Mouse (Mus musculus): Measurements from ENCODE around the gene Gm4141.
"Not testable (repeated sequence)": the region's sequence is repeated elsewhere in the genome, so short reads cannot be mapped to it uniquely, and the experiment has no call there.

The Gm4141 gene

DNA sequence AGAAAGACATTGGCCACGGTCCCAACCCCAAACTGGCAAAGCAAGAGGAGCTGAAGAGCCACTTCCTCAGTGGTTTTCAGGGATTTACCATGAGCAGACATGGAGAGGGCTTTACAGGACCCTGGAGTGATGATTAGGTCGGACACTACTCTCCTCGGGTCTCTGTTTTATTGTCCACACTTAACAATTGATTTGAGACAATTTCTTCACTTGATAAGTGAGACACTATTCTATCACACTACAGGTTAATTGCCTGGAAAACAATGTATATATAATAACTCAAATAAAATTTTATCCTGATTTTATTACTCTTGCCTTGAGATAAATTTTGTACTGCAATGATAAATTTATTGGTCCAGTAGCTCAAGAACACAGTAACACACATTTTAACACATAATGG is at the start of gene Gm4141:
TSS of gene Gm4141 (minus strand) at position 101 of the 400 bp plus-strand sequence.
- in situ Hi-C loops (cut with MboI, MseI) = not testable (repeated sequence)

DNA sequence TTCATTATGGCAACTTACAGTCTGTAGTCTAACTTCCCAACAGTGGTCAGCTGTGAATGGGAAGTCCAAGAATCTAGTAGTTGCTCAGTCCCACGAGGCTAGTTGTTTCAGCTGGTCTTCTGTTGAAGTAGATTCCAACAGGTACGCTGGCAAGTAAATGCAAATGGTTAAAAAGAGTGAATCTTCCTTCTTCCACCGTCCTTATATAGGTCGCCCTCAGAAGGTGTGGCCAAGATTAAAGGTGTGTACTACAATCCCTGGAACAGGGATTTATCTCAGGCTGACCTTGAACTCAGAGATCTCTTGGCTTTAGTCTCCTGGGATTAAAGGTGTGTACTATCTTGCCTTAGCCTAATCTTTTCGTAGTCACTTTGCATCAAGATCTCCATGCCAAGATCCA is 22.9 kb upstream of the Gm4141 start, which contains the start of gene Gm4513:
TSS of gene Gm4513 (minus strand) at position 101 of the 400 bp plus-strand sequence.
- in situ Hi-C loops (cut with MboI, MseI) = not testable (repeated sequence)

DNA sequence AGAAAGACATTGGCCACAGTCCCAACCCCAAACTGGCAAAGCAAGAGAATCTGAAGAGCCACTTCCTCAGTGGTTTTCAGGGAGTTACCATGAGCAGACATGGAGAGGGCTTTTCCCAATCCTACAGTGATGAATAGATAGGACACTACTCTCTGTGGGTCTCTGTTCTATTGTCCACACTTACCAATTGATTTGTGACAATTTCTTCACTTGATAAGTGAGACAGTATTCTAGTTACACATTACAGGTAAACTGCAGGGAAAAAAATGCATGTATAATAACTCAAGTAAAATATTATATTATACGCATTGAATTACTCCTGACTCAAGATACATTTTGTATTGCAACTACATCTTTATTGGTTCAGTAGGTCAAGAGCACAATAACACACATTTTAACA is 30.4 kb downstream of the Gm4141 start, which contains the start of gene Gm5726:
TSS of gene Gm5726 (minus strand) at position 101 of the 400 bp plus-strand sequence.
- in situ Hi-C loops (cut with MboI, MseI) = not testable (repeated sequence)

DNA sequence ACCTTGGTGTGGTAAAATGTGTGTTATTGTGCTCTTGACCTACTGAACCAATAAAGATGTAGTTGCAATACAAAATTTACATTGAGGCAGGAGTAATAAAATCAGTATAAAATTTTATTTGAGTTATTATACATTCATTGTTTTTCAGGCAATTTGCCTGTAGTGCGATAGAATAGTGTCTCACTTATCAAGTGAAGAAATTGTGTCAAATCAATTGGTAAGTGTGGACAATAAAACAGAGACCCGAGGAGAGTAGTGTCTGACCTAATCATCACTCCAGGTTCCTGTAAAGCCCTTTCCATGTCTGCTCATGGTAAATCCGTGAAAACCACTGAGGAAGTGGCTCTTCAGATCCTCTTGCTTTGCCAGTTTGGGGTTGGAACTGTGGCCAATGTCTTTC is 42.5 kb downstream of the Gm4141 start, which contains the start of gene Vmn1r104:
TSS of gene Vmn1r104 (plus strand) at position 301 of the 400 bp plus-strand sequence.
- in situ Hi-C loops (cut with MboI, MseI) = not testable (repeated sequence)
